Mouse (Mus musculus): ENCODE measurements around the gene Vti1a. TPM values are rescaled to one million over a fixed set of nuclear protein-coding genes. Genes with fewer than 3 reads are reported as not detected.

Gene Vti1a
- total RNA-seq, 1 experiment = 14.9 TPM

DNA sequence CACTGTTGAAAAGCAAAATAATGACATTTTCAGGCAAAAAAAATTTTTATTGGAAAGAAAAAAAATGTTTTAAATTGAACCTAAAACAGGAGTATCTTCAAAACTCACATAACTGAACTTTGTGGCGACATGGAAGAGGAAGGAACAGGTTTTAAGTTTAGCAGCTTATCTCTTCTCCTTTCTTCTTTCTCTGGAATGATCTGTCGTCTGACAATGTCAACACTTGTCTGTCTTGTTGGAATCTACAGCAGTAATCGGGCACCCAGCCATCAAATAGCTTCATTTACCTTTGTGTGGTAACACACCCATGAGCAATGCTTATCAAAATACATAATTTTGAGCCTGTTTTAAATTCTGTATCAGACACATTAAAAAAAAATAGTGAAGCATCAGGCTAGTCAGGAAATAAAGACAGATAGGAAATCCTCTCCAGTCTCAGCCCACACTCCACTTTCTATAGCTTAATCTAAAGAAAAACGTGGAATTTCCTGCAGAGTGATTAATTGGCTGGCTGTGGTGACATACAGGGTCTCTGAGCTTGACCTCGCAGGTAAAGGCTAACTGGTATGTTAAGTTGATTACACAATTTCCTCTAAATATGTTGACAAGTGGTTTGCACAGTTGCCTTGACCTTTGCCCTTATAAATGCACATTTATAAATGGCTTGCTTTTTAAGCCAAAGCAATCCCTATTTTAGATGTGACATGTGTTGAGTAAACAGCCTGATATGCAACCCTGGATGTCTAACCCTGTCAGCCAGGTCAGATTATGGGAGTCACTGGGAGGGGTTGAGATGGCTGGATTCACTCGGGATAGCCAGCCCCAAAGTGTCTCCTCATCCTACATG lies 249.7 kb downstream of the Vti1a start:
- no peaks in the 10 kb centered on the region for H3K9me3 ChIP-seq (ENCODE audit: control insufficient read depth, insufficient read depth, low read depth, low read length)
- no peak overlapping the region for H3K27ac ChIP-seq (ENCODE audit: insufficient read depth, low read depth, low read length, poor library complexity, severe bottlenecking)
- H3K4me1 ChIP-seq (ENCODE audit: control insufficient read depth in 2 of 2, insufficient read depth in 2 of 2, low read length in 2 of 2, poor library complexity in 1 of 2) = 0 out of 4 replicates have a peak, but pooled peaks cover 0 to 2% of the 10 kb centered on the region in 2 experiments

DNA sequence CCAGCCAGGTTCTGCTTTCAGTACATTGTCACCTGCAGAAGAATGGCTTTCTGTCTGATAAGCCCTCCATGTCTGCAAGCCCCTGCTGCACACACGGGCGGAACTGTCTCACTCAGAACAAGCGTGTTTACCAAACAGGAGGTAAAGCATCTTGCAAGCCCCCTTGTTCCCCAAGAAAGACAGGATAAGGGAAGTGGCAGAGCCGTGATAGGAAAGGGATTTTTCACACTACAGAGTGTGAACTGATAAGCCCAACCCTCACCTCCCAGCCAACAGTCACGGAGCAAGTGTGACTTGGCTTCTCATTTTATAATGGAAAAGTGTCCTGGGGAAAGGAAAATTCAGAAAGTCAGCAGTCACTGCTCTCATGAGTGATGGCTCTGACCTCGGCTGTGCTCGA lies 253.0 kb downstream of the Vti1a start:
- Histone ChIP-seq H3K9me3 (ENCODE audit: control insufficient read depth, insufficient read depth, low read depth, low read length) (no peaks in the 10 kb centered on the region), H3K27ac (ENCODE audit: insufficient read depth, low read depth, low read length, poor library complexity, severe bottlenecking) (no peak overlapping the region), H3K4me3 (ENCODE audit: insufficient read depth in 1 of 2, low read depth in 1 of 2, low read length in 2 of 2, poor library complexity in 1 of 2, severe bottlenecking in 1 of 2) (no peak overlapping the region), H3K36me3 (ENCODE audit: control insufficient read depth, insufficient read depth, low read length, poor library complexity, severe bottlenecking) (no peaks in the 10 kb centered on the region), H3K4me1 (ENCODE audit: control insufficient read depth in 2 of 2, insufficient read depth in 2 of 2, low read length in 2 of 2, poor library complexity in 1 of 2) (0 out of 4 replicates have a peak, but pooled peaks cover 0 to 2% of the 10 kb centered on the region in 2 experiments), H3K9ac (ENCODE audit: insufficient read depth, low read depth, low read length, poor library complexity, severe bottlenecking) (no peak overlapping the region)
- in situ Hi-C loops (cut with MboI; ENCODE audit: low sequenced_read_pairs in 2 of 2, unreplicated experiment in 2 of 2) = no loop called here
- TF ChIP-seq ZC3H11A (IDR thresholded peaks at IDR 0.05; ENCODE audit: borderline replicate concordance, low read depth, low read length) (no peak), ZNF384 (IDR thresholded peaks at IDR 0.05; ENCODE audit: low read depth, low read length) (no peak), HCFC1 (IDR thresholded peaks at IDR 0.05; ENCODE audit: borderline replicate concordance, insufficient read depth, low read length) (no peak)
- DNase-seq (ENCODE audit: low read depth, low spot score) = no peak

More for the DNA sequence above, 249.7 kb downstream of the Vti1a start:
- Histone ChIP-seq H3K4me3 (ENCODE audit: insufficient read depth in 1 of 2, low read depth in 1 of 2, low read length in 2 of 2, poor library complexity in 1 of 2, severe bottlenecking in 1 of 2) (no peak overlapping the region), H3K36me3 (ENCODE audit: control insufficient read depth, insufficient read depth, low read length, poor library complexity, severe bottlenecking) (no peaks in the 10 kb centered on the region), H3K9ac (ENCODE audit: insufficient read depth, low read depth, low read length, poor library complexity, severe bottlenecking) (no peak overlapping the region)
- in situ Hi-C loops (cut with MboI; ENCODE audit: low sequenced_read_pairs in 2 of 2, unreplicated experiment in 2 of 2) = no loop called here
- no peak for DNase-seq (ENCODE audit: low read depth, low spot score)
- no peak for TF ChIP-seq ZC3H11A (IDR thresholded peaks at IDR 0.05; ENCODE audit: borderline replicate concordance, low read depth, low read length)
- no peak for TF ChIP-seq ZNF384 (IDR thresholded peaks at IDR 0.05; ENCODE audit: low read depth, low read length)

- Histone ChIP-seq H3K9ac (ENCODE audit: insufficient read depth, low read depth, low read length, poor library complexity, severe bottlenecking) (no peak overlapping the region), H3K4me3 (ENCODE audit: insufficient read depth in 1 of 2, low read depth in 1 of 2, low read length in 2 of 2, poor library complexity in 1 of 2, severe bottlenecking in 1 of 2) (no peak overlapping the region), H3K4me1 (ENCODE audit: control insufficient read depth in 2 of 2, insufficient read depth in 2 of 2, low read length in 2 of 2, poor library complexity in 1 of 2) (0 out of 4 replicates have a peak, but pooled peaks cover 0 to 2% of the 10 kb centered on the region in 2 experiments), H3K36me3 (ENCODE audit: control insufficient read depth, insufficient read depth, low read length, poor library complexity, severe bottlenecking) (no peaks in the 10 kb centered on the region), H3K27ac (ENCODE audit: insufficient read depth, low read depth, low read length, poor library complexity, severe bottlenecking) (no peak overlapping the region), H3K9me3 (ENCODE audit: control insufficient read depth, insufficient read depth, low read depth, low read length) (no peaks in the 10 kb centered on the region)
- in situ Hi-C loops (cut with MboI; ENCODE audit: low sequenced_read_pairs in 2 of 2, unreplicated experiment in 2 of 2) = no loop called here
- DNase-seq (ENCODE audit: low read depth, low spot score) = no peak
- TF ChIP-seq ZNF384 (IDR thresholded peaks at IDR 0.05; ENCODE audit: low read depth, low read length) (no peak), ZC3H11A (IDR thresholded peaks at IDR 0.05; ENCODE audit: borderline replicate concordance, low read depth, low read length) (no peak), MAFK (IDR thresholded peaks at IDR 0.05; ENCODE audit: insufficient read depth, low read depth, low read length) (no peak), CHD2 (IDR thresholded peaks at IDR 0.05; ENCODE audit: low read depth, low read length) (no peak), HCFC1 (IDR thresholded peaks at IDR 0.05; ENCODE audit: borderline replicate concordance, insufficient read depth, low read length) (no peak)
These were observed 253.8 kb downstream of the Vti1a start for GRCm38 (mm10) chr19:55569894-55570293.

DNA sequence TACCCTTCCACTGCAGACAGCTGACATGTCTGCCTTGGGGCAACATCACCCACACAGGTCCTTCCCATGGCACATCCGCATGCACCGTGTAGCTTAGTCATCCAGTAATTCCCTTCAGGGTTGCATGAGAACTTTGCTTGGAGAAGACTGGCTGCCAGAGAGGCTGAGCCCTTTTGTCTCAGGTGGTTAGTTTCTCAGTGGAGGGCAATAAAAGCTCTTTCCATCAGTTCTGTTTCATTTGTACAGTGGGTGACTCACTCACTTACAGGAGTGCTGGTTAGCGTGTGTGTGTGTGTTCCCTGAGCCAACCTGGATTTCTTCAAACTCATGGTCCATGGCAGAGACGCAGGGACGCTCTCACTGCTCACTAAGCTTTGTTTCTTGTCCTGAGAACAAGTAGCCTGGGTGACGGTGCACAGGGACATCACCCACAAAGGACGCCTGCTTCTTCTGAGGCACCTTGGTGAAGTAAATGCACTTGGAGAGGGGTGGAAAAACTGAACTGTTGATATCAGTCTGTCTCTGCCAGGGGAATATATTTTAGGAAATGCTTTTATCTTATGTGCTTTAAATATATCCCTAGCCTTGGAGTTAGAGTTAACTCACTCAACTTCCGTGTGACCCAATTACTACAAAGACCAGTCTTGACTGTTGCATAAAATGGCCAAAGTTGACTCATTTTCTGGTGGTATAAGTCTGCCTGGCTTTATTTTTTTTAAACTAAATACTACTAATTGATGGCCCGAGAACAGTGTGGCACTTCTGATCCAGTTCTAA lies 254.6 kb downstream of the Vti1a start:
- Histone ChIP-seq H3K9me3 (ENCODE audit: control insufficient read depth, insufficient read depth, low read depth, low read length) (no peaks in the 10 kb centered on the region), H3K36me3 (ENCODE audit: control insufficient read depth, insufficient read depth, low read length, poor library complexity, severe bottlenecking) (no peaks in the 10 kb centered on the region), H3K27ac (ENCODE audit: insufficient read depth, low read depth, low read length, poor library complexity, severe bottlenecking) (no peak overlapping the region), H3K9ac (ENCODE audit: insufficient read depth, low read depth, low read length, poor library complexity, severe bottlenecking) (no peak overlapping the region), H3K4me1 (ENCODE audit: control insufficient read depth in 2 of 2, insufficient read depth in 2 of 2, low read length in 2 of 2, poor library complexity in 1 of 2) (0 out of 4 replicates have a peak, but pooled peaks cover 0 to 2% of the 10 kb centered on the region in 2 experiments), H3K4me3 (ENCODE audit: insufficient read depth in 1 of 2, low read depth in 1 of 2, low read length in 2 of 2, poor library complexity in 1 of 2, severe bottlenecking in 1 of 2) (no peak overlapping the region)
- TF ChIP-seq ZC3H11A (IDR thresholded peaks at IDR 0.05; ENCODE audit: borderline replicate concordance, low read depth, low read length) = no peak
- TF ChIP-seq ZNF384 (IDR thresholded peaks at IDR 0.05; ENCODE audit: low read depth, low read length) = no peak
- TF ChIP-seq HCFC1 (IDR thresholded peaks at IDR 0.05; ENCODE audit: borderline replicate concordance, insufficient read depth, low read length) = no peak
- TF ChIP-seq CHD2 (IDR thresholded peaks at IDR 0.05; ENCODE audit: low read depth, low read length) = no peak
- no peak for TF ChIP-seq MAFK (IDR thresholded peaks at IDR 0.05; ENCODE audit: insufficient read depth, low read depth, low read length)
- no peak for DNase-seq (ENCODE audit: low read depth, low spot score)
- in situ Hi-C loops (cut with MboI; ENCODE audit: low sequenced_read_pairs in 2 of 2, unreplicated experiment in 2 of 2) = no loop called here

Measured in ES-E14 (cell line).